Mouse (Mus musculus): ENCODE measurements around the gene Gucy2c. TPM values are rescaled to one million over a fixed set of nuclear protein-coding genes. Genes with fewer than 3 reads are reported as not detected.

Gucy2c gene
- 0.13 and 0.19 TPM in 2 replicates for polyA plus RNA-seq (2015; fragmentation: Nextera tagmentation; extraction: Ambion mirVana)

- 76% methylated on average over 20 of the region's 20 CpGs for WGBS
- Histone ChIP-seq H3K4me3 (no peak within 1 kb of the TSS), H3K4me2 (no peak within 1 kb of the TSS), H3K36me3 (no peaks in the 10 kb centered on the region), H3K9ac (no peak within 1 kb of the TSS), H3K27me3 (no peaks in the 10 kb centered on the region), H3K4me1 (no peaks in the 10 kb centered on the region; the same call in 1 of the 2 replicates), H3K27ac (no peak within 1 kb of the TSS), H3K9me3 (no peaks in the 10 kb centered on the region)
- ATAC-seq (ENCODE audit: borderline replicate concordance, extremely low read depth, low FRiP score, low TSS enrichment) = no peak
Measured at GRCm38 (mm10) chr6:136781377-136781986, at the start of gene Gucy2c. Gene Gucy2c, minus strand, starts transcription at chr6:136781765.

GRCm38 (mm10) chr6:136828681-136829080, 47.1 kb upstream of the Gucy2c start:
- Histone ChIP-seq H3K4me1 (peaks cover 13% of the 10 kb centered on the region; the same call in 1 of the 2 replicates), H3K27me3 (no peaks in the 10 kb centered on the region), H3K9me3 (no peaks in the 10 kb centered on the region), H3K9ac (peak overlapping the region; percentile 31; the same call in 1 of the 2 replicates), H3K36me3 (peaks cover 19% of the 10 kb centered on the region), H3K4me3 (peak overlapping the region; percentile 99), H3K4me2 (peak overlapping the region; percentile 57), H3K27ac (peak overlapping the region; percentile 64)
- 34% methylated on average over 4 of the region's 4 CpGs for WGBS
- no peak for ATAC-seq (ENCODE audit: borderline replicate concordance, extremely low read depth, low FRiP score, low TSS enrichment)

GRCm38 (mm10) chr6:136827881-136828561, 46.5 kb upstream of the Gucy2c start, which contains the start of gene Wbp11:
Gene Wbp11, minus strand, starts transcription at chr6:136828233.
- under 1% methylated on average over 45 of the region's 45 CpGs for WGBS
- peak within 1 kb of the TSS; percentile 100 for H3K9ac ChIP-seq
- H3K9me3 ChIP-seq = no peaks in the 10 kb centered on the region
- H3K27me3 ChIP-seq = no peaks in the 10 kb centered on the region
- ATAC-seq (ENCODE audit: borderline replicate concordance, extremely low read depth, low FRiP score, low TSS enrichment) = peak; percentile 100
- H3K27ac ChIP-seq = peak within 1 kb of the TSS; percentile 80
- H3K36me3 ChIP-seq = peaks cover 21% of the 10 kb centered on the region
- peak within 1 kb of the TSS; percentile 99 for H3K4me3 ChIP-seq
- peak within 1 kb of the TSS; percentile 70 for H3K4me2 ChIP-seq
- H3K4me1 ChIP-seq = peaks cover 13% of the 10 kb centered on the region; the same call in 1 of the 2 replicates

- ATAC-seq (ENCODE audit: borderline replicate concordance, extremely low read depth, low FRiP score, low TSS enrichment) = no peak
- Histone ChIP-seq H3K4me2 (peak within 1 kb of the TSS; percentile 70), H3K36me3 (peaks cover 27% of the 10 kb centered on the region), H3K9me3 (no peaks in the 10 kb centered on the region), H3K9ac (peak within 1 kb of the TSS; percentile 100), H3K27ac (peak within 1 kb of the TSS; percentile 80), H3K27me3 (no peaks in the 10 kb centered on the region), H3K4me1 (peaks cover 13% of the 10 kb centered on the region; the same call in 1 of the 2 replicates), H3K4me3 (peak within 1 kb of the TSS; percentile 99)
- under 1% methylated on average over 34 of the region's 34 CpGs for WGBS
Measured at GRCm38 (mm10) chr6:136827516-136827880, 45.9 kb upstream of the Gucy2c start, which contains the start of gene BC049715. Gene BC049715, plus strand, starts transcription at chr6:136827626.

GRCm38 (mm10) chr6:136827116-136827515, 45.6 kb upstream of the Gucy2c start:
- Histone ChIP-seq H3K4me2 (peak overlapping the region; percentile 70), H3K27ac (peak overlapping the region; percentile 80; the same call in 1 of the 2 replicates), H3K9ac (peak overlapping the region; percentile 100), H3K27me3 (no peaks in the 10 kb centered on the region), H3K4me3 (peak overlapping the region; percentile 99), H3K9me3 (no peaks in the 10 kb centered on the region), H3K4me1 (peaks cover 13% of the 10 kb centered on the region; the same call in 1 of the 2 replicates), H3K36me3 (peaks cover 30% of the 10 kb centered on the region)
- WGBS = 11% methylated on average over 7 of the region's 7 CpGs
- ATAC-seq (ENCODE audit: borderline replicate concordance, extremely low read depth, low FRiP score, low TSS enrichment) = no peak

- H3K4me2 ChIP-seq = no peak overlapping the region
- 90% methylated on average over 8 of the region's 8 CpGs for WGBS
- H3K9me3 ChIP-seq = no peaks in the 10 kb centered on the region
- peaks cover 13% of the 10 kb centered on the region; the same call in 1 of the 2 replicates for H3K4me1 ChIP-seq
- H3K4me3 ChIP-seq = no peak overlapping the region
- no peak for ATAC-seq (ENCODE audit: borderline replicate concordance, extremely low read depth, low FRiP score, low TSS enrichment)
- no peak overlapping the region for H3K27ac ChIP-seq
- no peaks in the 10 kb centered on the region for H3K27me3 ChIP-seq
- no peak overlapping the region for H3K9ac ChIP-seq
- H3K36me3 ChIP-seq = peaks cover 52% of the 10 kb centered on the region
Measured at GRCm38 (mm10) chr6:136824987-136825386, 43.4 kb upstream of the Gucy2c start.

- whole genome bisulfite sequencing = 94% methylated on average over 18 of the region's 18 CpGs
- Histone ChIP-seq H3K27ac (no peak overlapping the region), H3K4me3 (no peak overlapping the region), H3K4me1 (no peaks in the 10 kb centered on the region), H3K9me3 (no peaks in the 10 kb centered on the region), H3K9ac (no peak overlapping the region), H3K27me3 (no peaks in the 10 kb centered on the region), H3K36me3 (peaks cover 89% of the 10 kb centered on the region), H3K4me2 (no peak overlapping the region)
- ATAC-seq (ENCODE audit: borderline replicate concordance, extremely low read depth, low FRiP score, low TSS enrichment) = no peak
Measured at GRCm38 (mm10) chr6:136821086-136821485, 39.5 kb upstream of the Gucy2c start.

GRCm38 (mm10) chr6:136820381-136820780, 38.8 kb upstream of the Gucy2c start:
- no peaks in the 10 kb centered on the region for H3K4me1 ChIP-seq
- H3K9ac ChIP-seq = no peak overlapping the region
- no peaks in the 10 kb centered on the region for H3K9me3 ChIP-seq
- 93% methylated on average over 21 of the region's 21 CpGs for WGBS
- peaks cover 91% of the 10 kb centered on the region for H3K36me3 ChIP-seq
- ATAC-seq (ENCODE audit: borderline replicate concordance, extremely low read depth, low FRiP score, low TSS enrichment) = no peak
- H3K4me2 ChIP-seq = no peak overlapping the region
- no peaks in the 10 kb centered on the region for H3K27me3 ChIP-seq
- no peak overlapping the region for H3K27ac ChIP-seq
- H3K4me3 ChIP-seq = no peak overlapping the region

GRCm38 (mm10) chr6:136817549-136817948, 36.0 kb upstream of the Gucy2c start:
- H3K4me2 ChIP-seq = no peak overlapping the region
- no peak for ATAC-seq (ENCODE audit: borderline replicate concordance, extremely low read depth, low FRiP score, low TSS enrichment)
- H3K36me3 ChIP-seq = peaks cover 94% of the 10 kb centered on the region
- no peak overlapping the region for H3K27ac ChIP-seq
- no peaks in the 10 kb centered on the region for H3K4me1 ChIP-seq
- no peaks in the 10 kb centered on the region for H3K9me3 ChIP-seq
- no peaks in the 10 kb centered on the region for H3K27me3 ChIP-seq
- WGBS = 89% methylated on average over 3 of the region's 3 CpGs
- H3K4me3 ChIP-seq = no peak overlapping the region
- no peak overlapping the region for H3K9ac ChIP-seq

GRCm38 (mm10) chr6:136816826-136817225, 35.3 kb upstream of the Gucy2c start:
- no peak for ATAC-seq (ENCODE audit: borderline replicate concordance, extremely low read depth, low FRiP score, low TSS enrichment)
- H3K9me3 ChIP-seq = no peaks in the 10 kb centered on the region
- H3K27ac ChIP-seq = no peak overlapping the region
- peaks cover 94% of the 10 kb centered on the region for H3K36me3 ChIP-seq
- H3K27me3 ChIP-seq = no peaks in the 10 kb centered on the region
- H3K4me2 ChIP-seq = no peak overlapping the region
- 92% methylated on average over 21 of the region's 21 CpGs for WGBS
- no peak overlapping the region for H3K4me3 ChIP-seq
- no peak overlapping the region for H3K9ac ChIP-seq
- H3K4me1 ChIP-seq = no peaks in the 10 kb centered on the region

GRCm38 (mm10) chr6:136815381-136815780, 33.8 kb upstream of the Gucy2c start:
- Histone ChIP-seq H3K4me1 (no peaks in the 10 kb centered on the region), H3K27ac (no peak overlapping the region), H3K4me2 (no peak overlapping the region), H3K9ac (no peak overlapping the region), H3K36me3 (peaks cover 84% of the 10 kb centered on the region), H3K27me3 (no peaks in the 10 kb centered on the region), H3K9me3 (no peaks in the 10 kb centered on the region), H3K4me3 (no peak overlapping the region)
- no peak for ATAC-seq (ENCODE audit: borderline replicate concordance, extremely low read depth, low FRiP score, low TSS enrichment)
- 90% methylated on average over 7 of the region's 7 CpGs for WGBS

- Histone ChIP-seq H3K9me3 (no peaks in the 10 kb centered on the region), H3K27ac (no peak overlapping the region), H3K9ac (no peak overlapping the region), H3K4me3 (no peak overlapping the region), H3K4me1 (peaks cover 12% of the 10 kb centered on the region; the same call in 1 of the 2 replicates), H3K4me2 (no peak overlapping the region), H3K36me3 (peaks cover 63% of the 10 kb centered on the region), H3K27me3 (no peaks in the 10 kb centered on the region)
- ATAC-seq (ENCODE audit: borderline replicate concordance, extremely low read depth, low FRiP score, low TSS enrichment) = no peak
- 44% methylated on average over 4 of the region's 4 CpGs for WGBS
Measured at GRCm38 (mm10) chr6:136813117-136813516, 31.6 kb upstream of the Gucy2c start.
